In genomic region chr1:135699892-135700291, GRCm38 (mm10) we compare ENCODE assay signal across 8 mouse cellular contexts. TPM values are rescaled to one million over a fixed set of nuclear protein-coding genes. Genes with fewer than 3 reads are reported as not detected.
DNase-seq lines count a peak whose midpoint lies in the region; ATAC-seq and TF ChIP-seq lines count a peak whose summit lies in the region.

No protein-coding gene starts in this region.

- H3K36me3 ChIP-seq in heart, embryonic 15.5 days = no peaks in the 10 kb centered on the region
- no peaks in the 10 kb centered on the region for H3K36me3 ChIP-seq in ES-Bruce4 (ENCODE audit: control insufficient read depth, insufficient read depth, low read length, poor library complexity, severe bottlenecking)
- H3K36me3 ChIP-seq in forebrain, embryonic 13.5 days (ENCODE audit: poor library complexity, severe bottlenecking) = no peaks in the 10 kb centered on the region
- no peaks in the 10 kb centered on the region for H3K36me3 ChIP-seq in liver, postnatal 0 days (replicated peaks; ENCODE audit: insufficient read depth, low read length)

- no peak for ATAC-seq in heart, embryonic 15.5 days (replicated peaks; ENCODE audit: insufficient number of reproducible peaks, insufficient read depth, low FRiP score, low read depth)
- no peak for ATAC-seq in forebrain, embryonic 13.5 days
- ATAC-seq in liver, postnatal 0 days = no peak

- no peak overlapping the region for H3K4me3 ChIP-seq in heart, embryonic 15.5 days
- no peak overlapping the region for H3K4me3 ChIP-seq in ES-Bruce4 (ENCODE audit: low read depth, low read length)
- H3K4me3 ChIP-seq in forebrain, embryonic 13.5 days = no peak overlapping the region
- no peak overlapping the region for H3K4me3 ChIP-seq in liver, postnatal 0 days (ENCODE audit: low read depth, low read length)

- no peak for TF ChIP-seq CTCF in ES-Bruce4 (IDR thresholded peaks at IDR 0.05; ENCODE audit: low read depth, low read length)
- TF ChIP-seq CTCF in liver, postnatal 0 days (IDR thresholded peaks at IDR 0.05; ENCODE audit: low read depth) = no peak

- WGBS in heart, embryonic 15.5 days = 39% methylated on average over 2 of the region's 2 CpGs
- WGBS in forebrain, embryonic 13.5 days = 47% methylated on average over 2 of the region's 2 CpGs
- WGBS in liver, postnatal 0 days (ENCODE audit: insufficient replicate concordance) = 32% methylated on average over 2 of the region's 2 CpGs

- H3K27me3 ChIP-seq in heart, embryonic 15.5 days = no peaks in the 10 kb centered on the region
- H3K27me3 ChIP-seq in ES-Bruce4 (ENCODE audit: control insufficient read depth, insufficient read depth, low read length, poor library complexity, severe bottlenecking) = no peaks in the 10 kb centered on the region
- peaks cover 23% of the 10 kb centered on the region for H3K27me3 ChIP-seq in forebrain, embryonic 13.5 days
- H3K27me3 ChIP-seq in liver, postnatal 0 days (ENCODE audit: insufficient read depth, low read length) = 0 out of 2 replicates have a peak, but pooled peaks cover 2% of the 10 kb centered on the region

- TF ChIP-seq POLR2A in ES-Bruce4 (IDR thresholded peaks at IDR 0.05; ENCODE audit: insufficient read depth, low read length) = no peak

- no peak for DNase-seq in heart, adult 9 months (ENCODE audit: low spot score in 2 of 2)
- DNase-seq in liver, postnatal 0 days = no peak
- DNase-seq in testis, postnatal 14 days (ENCODE audit: low spot score) = no peak
- DNase-seq in spleen, postnatal 14 days (ENCODE audit: low spot score in 2 of 2) = no peak
- no peak for DNase-seq in right cerebral cortex, adult 2 months (ENCODE audit: low spot score in 2 of 2)

- no peak overlapping the region for H3K27ac ChIP-seq in heart, embryonic 15.5 days
- no peak overlapping the region for H3K27ac ChIP-seq in ES-Bruce4 (ENCODE audit: insufficient read depth, low read length)
- no peak overlapping the region for H3K27ac ChIP-seq in forebrain, embryonic 13.5 days
- H3K27ac ChIP-seq in liver, postnatal 0 days (ENCODE audit: low read depth) = no peak overlapping the region

- peaks cover 26% of the 10 kb centered on the region for H3K4me1 ChIP-seq in heart, embryonic 15.5 days (replicated peaks)
- H3K4me1 ChIP-seq in ES-Bruce4 (ENCODE audit: control insufficient read depth, insufficient read depth, low read length) = peaks cover 4% of the 10 kb centered on the region
- peaks cover 17% of the 10 kb centered on the region for H3K4me1 ChIP-seq in forebrain, embryonic 13.5 days
- H3K4me1 ChIP-seq in liver, postnatal 0 days (ENCODE audit: insufficient read depth) = peaks cover 8% of the 10 kb centered on the region; the same call in 1 of the 2 replicates

- H3K9me3 ChIP-seq in heart, embryonic 15.5 days (replicated peaks) = no peaks in the 10 kb centered on the region
- H3K9me3 ChIP-seq in ES-Bruce4 (replicated peaks; ENCODE audit: control insufficient read depth, insufficient read depth, low read length, poor library complexity, severe bottlenecking) = no peaks in the 10 kb centered on the region
- no peaks in the 10 kb centered on the region for H3K9me3 ChIP-seq in forebrain, embryonic 13.5 days (replicated peaks)
- no peaks in the 10 kb centered on the region for H3K9me3 ChIP-seq in liver, postnatal 0 days (ENCODE audit: low read length)

- no peak for TF ChIP-seq EP300 in ES-Bruce4 (IDR thresholded peaks at IDR 0.05; ENCODE audit: insufficient read depth, low read depth, low read length)
- TF ChIP-seq EP300 in liver, postnatal 0 days (IDR thresholded peaks at IDR 0.05; ENCODE audit: low read depth) = no peak

- H3K9ac ChIP-seq in heart, embryonic 15.5 days = no peak overlapping the region
- H3K9ac ChIP-seq in ES-Bruce4 (ENCODE audit: low read depth, poor library complexity, severe bottlenecking) = 0 out of 2 replicates have a peak overlapping the region, but pooled peaks have one; percentile 13
- no peak overlapping the region for H3K9ac ChIP-seq in forebrain, embryonic 13.5 days
- no peak overlapping the region for H3K9ac ChIP-seq in liver, postnatal 0 days (replicated peaks)

- peak overlapping the region; percentile 68 for H3K4me2 ChIP-seq in heart, embryonic 15.5 days
- peak overlapping the region; percentile 69 for H3K4me2 ChIP-seq in forebrain, embryonic 13.5 days
- H3K4me2 ChIP-seq in liver, postnatal 0 days (ENCODE audit: low read depth, low read length) = peak overlapping the region; percentile 38; the same call in 1 of the 2 replicates

RNA-seq across cellular contexts. Expression of gene Csrp1, which starts 20.0 kb away (rescaled TPM):
- 149 and 169 TPM in 2 replicates for polyA plus RNA-seq in heart, embryonic 15.5 days (2015; fragmentation: Nextera tagmentation; extraction: Ambion mirVana)
- 178 and 190 TPM in 2 replicates for polyA plus RNA-seq in ES-Bruce4 (2011; ENCODE audit: insufficient read depth, insufficient read length, low read depth, missing spikeins)
- 19.8 and 21.7 TPM in 2 replicates for polyA plus RNA-seq in forebrain, embryonic 13.5 days (2015; fragmentation: Nextera tagmentation; extraction: Ambion mirVana)
- 23.5 and 25.9 TPM in 2 replicates for polyA plus RNA-seq in liver, postnatal 0 days (2015; fragmentation: Nextera tagmentation; extraction: Ambion mirVana)
